Mouse (Mus musculus) midbrain, embryonic 13.5 days (tissue): Measurements from ENCODE around the gene Cntn5. TPM values are rescaled to one million over a fixed set of nuclear protein-coding genes. Genes with fewer than 3 reads are reported as not detected.
A peak's percentile ranks its signal among the peaks of the same experiment; 100 is the strongest.

ENCODE experiments used
- ATAC-seq: fragments of 200-750 bp; cut with Nextera tagmentation; 2 replicates; pipeline ENCODE4 v1.8.0; 2017; ENCODE audit warnings: mild to moderate bottlenecking, moderate TSS enrichment, moderate library complexity
- H3K27ac ChIP-seq: fragments of 300-500 bp; sonication (generic); 2 replicates; pipeline ENCODE4 v1.5.1; 2015; ENCODE audit warnings: inconsistent platforms, mild to moderate bottlenecking, moderate library complexity
- H3K27me3 ChIP-seq: fragments of 300-500 bp; sonication (generic); 2 replicates; pipeline ENCODE4 v1.6.1; 2015; ENCODE audit warnings: mild to moderate bottlenecking, inconsistent platforms
- H3K36me3 ChIP-seq: fragments of 300-500 bp; sonication (generic); 2 replicates; pipeline ENCODE4 v1.6.1; 2015; ENCODE audit warnings: mild to moderate bottlenecking, inconsistent platforms
- H3K4me1 ChIP-seq: fragments of 300-500 bp; sonication (generic); replicated peaks from 2 replicates; pipeline ENCODE4 v1.6.1; 2015; ENCODE audit warnings: inconsistent platforms
- H3K4me2 ChIP-seq: fragments of 300-500 bp; sonication (generic); replicated peaks from 2 replicates; pipeline ENCODE4 v1.6.1; 2015; ENCODE audit warnings: moderate library complexity, mild to moderate bottlenecking, inconsistent platforms
- H3K4me3 ChIP-seq: fragments of 300-500 bp; sonication (generic); replicated peaks from 2 replicates; pipeline ENCODE4 v1.5.1; 2015; ENCODE audit warnings: mild to moderate bottlenecking, inconsistent platforms
- H3K9ac ChIP-seq: fragments of 300-500 bp; sonication (generic); replicated peaks from 2 replicates; pipeline ENCODE4 v1.6.1; 2015; ENCODE audit warnings: mild to moderate bottlenecking, inconsistent platforms
- H3K9me3 ChIP-seq: fragments of 300-500 bp; sonication (generic); 2 replicates; pipeline ENCODE4 v1.6.1; 2016; ENCODE audit warnings: mild to moderate bottlenecking, inconsistent platforms
- WGBS: fragments of 180-500 bp; shearing (Covaris S2); methylation state at CpG from one replicate; pipeline ENCODE4 v1.1.7; 2015; 5-methylcytosine and 5-hydroxymethylcytosine counted together
- polyA plus RNA-seq: library from polyadenylated mRNA; unstranded; fragments of >200 nt; fragmentation: Nextera tagmentation; extraction: Ambion mirVana; gene quantifications from 2 replicates; pipeline ENCODE4 v1.2.1, GENCODE M21; 2015

Gene Cntn5
- polyA plus RNA-seq, 1 experiment from 2014 or later = 7.7 TPM

GRCm38 (mm10) chr9:10522604-10523003 is 382.0 kb downstream of the Cntn5 start:
- Histone ChIP-seq H3K27ac (no peak overlapping the region), H3K4me2 (no peak overlapping the region), H3K9ac (no peak overlapping the region), H3K4me1 (no peaks in the 10 kb centered on the region), H3K9me3 (no peaks in the 10 kb centered on the region), H3K27me3 (no peaks in the 10 kb centered on the region), H3K36me3 (no peaks in the 10 kb centered on the region), H3K4me3 (no peak overlapping the region)
- WGBS = 89% methylated on average over 4 of the region's 4 CpGs
- ATAC-seq = no peak

GRCm38 (mm10) chr9:10521054-10521453 is 383.5 kb downstream of the Cntn5 start:
- Histone ChIP-seq H3K9me3 (no peaks in the 10 kb centered on the region), H3K27ac (no peak overlapping the region), H3K4me2 (no peak overlapping the region), H3K9ac (no peak overlapping the region), H3K4me3 (no peak overlapping the region), H3K4me1 (no peaks in the 10 kb centered on the region), H3K27me3 (no peaks in the 10 kb centered on the region), H3K36me3 (no peaks in the 10 kb centered on the region)
- WGBS = 91% methylated on average over 1 of the region's 1 CpGs
- no peak for ATAC-seq

- H3K4me1 ChIP-seq = no peaks in the 10 kb centered on the region
- no peaks in the 10 kb centered on the region for H3K36me3 ChIP-seq
- H3K9ac ChIP-seq = no peak overlapping the region
- H3K4me2 ChIP-seq = no peak overlapping the region
- ATAC-seq = no peak
- H3K27ac ChIP-seq = no peak overlapping the region
- no peak overlapping the region for H3K4me3 ChIP-seq
- no peaks in the 10 kb centered on the region for H3K9me3 ChIP-seq
- no peaks in the 10 kb centered on the region for H3K27me3 ChIP-seq
These were observed 412.3 kb downstream of the Cntn5 start for GRCm38 (mm10) chr9:10492243-10492642.

DNA sequence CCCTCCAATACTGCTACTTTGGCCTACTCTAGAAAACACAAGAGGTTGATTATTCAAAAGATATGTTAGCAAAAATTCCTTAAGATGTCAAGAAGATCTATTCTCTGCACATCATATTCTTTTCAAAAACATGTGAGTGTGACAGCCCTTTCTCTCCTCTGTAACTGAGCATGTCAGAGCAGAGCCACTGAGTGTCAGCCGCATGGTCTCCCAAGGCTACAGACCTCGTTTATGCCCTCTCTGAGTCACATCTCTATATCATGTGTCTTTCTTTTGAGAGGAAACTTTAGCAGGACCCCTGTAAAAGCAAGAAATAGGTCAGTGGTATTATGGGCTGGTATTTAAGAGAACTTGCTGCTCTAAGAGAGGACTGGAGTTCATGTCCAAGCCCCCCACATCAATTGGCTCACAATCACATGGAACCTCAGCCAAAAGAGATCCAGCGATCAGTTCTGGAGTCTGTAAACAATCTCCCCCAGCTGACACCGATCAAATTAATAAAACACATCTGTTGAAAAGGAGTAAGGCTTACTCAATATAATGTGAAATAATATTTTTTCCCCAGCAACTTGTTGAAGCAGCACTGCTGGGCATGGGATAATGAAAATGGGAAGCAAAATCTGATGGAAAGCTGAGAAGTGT is 433.0 kb downstream of the Cntn5 start:
- Histone ChIP-seq H3K9ac (no peak overlapping the region), H3K36me3 (no peaks in the 10 kb centered on the region), H3K9me3 (no peaks in the 10 kb centered on the region), H3K4me3 (no peak overlapping the region), H3K27ac (no peak overlapping the region), H3K27me3 (no peaks in the 10 kb centered on the region), H3K4me2 (no peak overlapping the region), H3K4me1 (no peaks in the 10 kb centered on the region)
- WGBS = 85% methylated on average over 4 of the region's 4 CpGs
- ATAC-seq = no peak

- no peak for ATAC-seq
- no peaks in the 10 kb centered on the region for H3K36me3 ChIP-seq
- no peak overlapping the region for H3K9ac ChIP-seq
- H3K4me2 ChIP-seq = no peak overlapping the region
- no peaks in the 10 kb centered on the region for H3K9me3 ChIP-seq
- no peaks in the 10 kb centered on the region for H3K27me3 ChIP-seq
- no peaks in the 10 kb centered on the region for H3K4me1 ChIP-seq
- no peak overlapping the region for H3K4me3 ChIP-seq
- H3K27ac ChIP-seq = no peak overlapping the region
These were observed 439.8 kb downstream of the Cntn5 start for GRCm38 (mm10) chr9:10464758-10465157.

GRCm38 (mm10) chr9:10457900-10458299 is 446.7 kb downstream of the Cntn5 start:
- Histone ChIP-seq H3K36me3 (no peaks in the 10 kb centered on the region), H3K27me3 (no peaks in the 10 kb centered on the region), H3K27ac (no peak overlapping the region), H3K9me3 (no peaks in the 10 kb centered on the region), H3K4me2 (no peak overlapping the region), H3K4me1 (peaks cover 2% of the 10 kb centered on the region; the same call in 1 of the 2 replicates), H3K4me3 (no peak overlapping the region), H3K9ac (no peak overlapping the region)
- ATAC-seq = no peak
- 33% methylated on average over 3 of the region's 3 CpGs for whole genome bisulfite sequencing

- ATAC-seq = peak; percentile 57; the same call in 1 of the 2 replicates
- WGBS = 3% methylated on average over 3 of the region's 3 CpGs
- Histone ChIP-seq H3K36me3 (no peaks in the 10 kb centered on the region), H3K4me2 (no peak overlapping the region), H3K4me1 (peaks cover 15% of the 10 kb centered on the region), H3K27ac (no peak overlapping the region), H3K9ac (no peak overlapping the region), H3K4me3 (no peak overlapping the region), H3K27me3 (no peaks in the 10 kb centered on the region), H3K9me3 (no peaks in the 10 kb centered on the region)
These were observed 455.5 kb downstream of the Cntn5 start for GRCm38 (mm10) chr9:10448987-10449563.

GRCm38 (mm10) chr9:10447220-10447837 is 457.2 kb downstream of the Cntn5 start:
- H3K4me3 ChIP-seq = no peak overlapping the region
- no peak overlapping the region for H3K4me2 ChIP-seq
- H3K4me1 ChIP-seq = peaks cover 15% of the 10 kb centered on the region
- peak overlapping the region; percentile 56 for H3K27ac ChIP-seq
- no peaks in the 10 kb centered on the region for H3K9me3 ChIP-seq
- H3K27me3 ChIP-seq = no peaks in the 10 kb centered on the region
- H3K9ac ChIP-seq = no peak overlapping the region
- ATAC-seq = peak; percentile 74
- H3K36me3 ChIP-seq = no peaks in the 10 kb centered on the region

DNA sequence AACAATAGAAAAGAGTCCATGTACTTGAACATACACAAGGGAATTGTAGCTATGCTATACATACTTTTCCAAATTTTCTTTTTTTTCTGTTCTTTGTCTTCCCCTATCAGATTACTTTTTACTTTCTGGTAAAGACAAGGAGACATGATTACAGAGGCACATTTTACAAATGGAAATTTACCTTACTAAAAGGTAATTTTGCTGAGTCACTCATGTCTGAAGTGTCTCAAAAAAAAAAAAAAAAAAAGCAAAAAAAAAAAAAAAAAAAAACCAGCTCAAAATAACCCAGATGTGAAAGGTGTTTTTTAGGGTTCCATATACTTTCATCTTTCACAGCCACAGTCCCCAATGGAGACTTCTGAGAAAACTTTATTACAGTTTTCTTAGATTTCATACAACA is 492.5 kb downstream of the Cntn5 start:
- H3K4me1 ChIP-seq = no peaks in the 10 kb centered on the region
- ATAC-seq = no peak

DNA sequence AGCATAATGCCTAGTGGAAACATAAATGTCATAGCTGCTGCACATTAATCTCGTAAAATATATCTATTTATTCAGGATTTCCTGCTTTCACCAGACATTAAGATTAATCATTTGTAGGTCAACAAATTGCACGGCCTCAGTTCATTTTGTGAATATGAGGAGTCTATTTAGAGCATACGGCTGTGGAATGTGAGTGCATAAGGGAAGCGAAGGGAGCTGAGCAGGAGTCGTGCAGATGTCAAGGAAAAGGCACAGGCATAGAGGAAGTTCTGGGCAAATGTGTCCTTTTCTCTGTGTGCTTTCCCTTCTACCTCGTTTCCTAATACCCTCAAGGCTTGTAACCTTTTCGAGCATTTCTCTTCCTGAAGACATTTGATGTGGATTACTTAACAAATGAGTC is 504.5 kb downstream of the Cntn5 start:
- no peak overlapping the region for H3K9ac ChIP-seq
- WGBS = 79% methylated on average over 7 of the region's 7 CpGs
- no peak overlapping the region for H3K27ac ChIP-seq
- H3K4me3 ChIP-seq = no peak overlapping the region
- H3K9me3 ChIP-seq = no peaks in the 10 kb centered on the region
- H3K4me1 ChIP-seq = no peaks in the 10 kb centered on the region
- no peaks in the 10 kb centered on the region for H3K36me3 ChIP-seq
- H3K27me3 ChIP-seq = no peaks in the 10 kb centered on the region
- no peak for ATAC-seq
- H3K4me2 ChIP-seq = no peak overlapping the region

More for the DNA sequence above, 492.5 kb downstream of the Cntn5 start:
- Histone ChIP-seq H3K9ac (no peak overlapping the region), H3K4me2 (no peak overlapping the region), H3K4me3 (no peak overlapping the region), H3K27me3 (no peaks in the 10 kb centered on the region), H3K36me3 (no peaks in the 10 kb centered on the region), H3K9me3 (no peaks in the 10 kb centered on the region), H3K27ac (no peak overlapping the region)

GRCm38 (mm10) chr9:10389863-10390262 is 514.7 kb downstream of the Cntn5 start:
- no peaks in the 10 kb centered on the region for H3K36me3 ChIP-seq
- no peak overlapping the region for H3K4me2 ChIP-seq
- no peaks in the 10 kb centered on the region for H3K9me3 ChIP-seq
- H3K4me1 ChIP-seq = no peaks in the 10 kb centered on the region
- no peaks in the 10 kb centered on the region for H3K27me3 ChIP-seq
- no peak overlapping the region for H3K4me3 ChIP-seq
- no peak overlapping the region for H3K27ac ChIP-seq
- H3K9ac ChIP-seq = no peak overlapping the region
- WGBS = 93% methylated on average over 2 of the region's 2 CpGs
- no peak for ATAC-seq

DNA sequence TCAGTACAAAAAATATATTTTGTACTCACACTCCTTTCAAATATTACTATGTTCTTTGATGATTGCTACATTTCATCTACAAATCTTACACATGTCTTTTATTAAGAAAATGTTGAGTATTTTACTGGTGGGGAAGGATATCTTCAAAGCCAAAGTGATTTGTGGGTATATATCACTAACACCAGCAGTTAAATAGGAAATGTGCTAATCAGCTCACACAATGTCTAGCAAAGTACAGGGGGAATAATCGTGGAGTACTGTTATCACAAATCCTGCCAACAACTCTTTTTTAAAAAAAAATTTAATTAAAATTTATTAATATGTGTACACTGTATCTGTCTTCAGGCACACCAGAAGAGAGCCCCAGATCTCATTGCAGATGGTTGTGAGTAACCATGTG is 520.1 kb downstream of the Cntn5 start:
- Histone ChIP-seq H3K27ac (no peak overlapping the region), H3K4me1 (no peaks in the 10 kb centered on the region), H3K9ac (no peak overlapping the region), H3K4me2 (no peak overlapping the region), H3K9me3 (no peaks in the 10 kb centered on the region), H3K27me3 (no peaks in the 10 kb centered on the region), H3K4me3 (no peak overlapping the region), H3K36me3 (no peaks in the 10 kb centered on the region)
- ATAC-seq = no peak
- WGBS = 86% methylated on average over 1 of the region's 1 CpGs

- Histone ChIP-seq H3K4me1 (no peaks in the 10 kb centered on the region), H3K27ac (no peak overlapping the region), H3K27me3 (no peaks in the 10 kb centered on the region), H3K9ac (no peak overlapping the region), H3K4me2 (no peak overlapping the region), H3K4me3 (no peak overlapping the region), H3K9me3 (no peaks in the 10 kb centered on the region), H3K36me3 (no peaks in the 10 kb centered on the region)
- ATAC-seq = no peak
These were observed 521.4 kb downstream of the Cntn5 start for GRCm38 (mm10) chr9:10383140-10383539.
